Mouse (Mus musculus) effector memory CD4-positive, alpha-beta T cell, adult 5 months (primary cell): Measurements from ENCODE around the gene Rbck1. TPM values are rescaled to one million over a fixed set of nuclear protein-coding genes. Genes with fewer than 3 reads are reported as not detected.

Experiments used
- polyA plus RNA-seq: library from polyadenylated mRNA; unstranded; fragments of 100-300 nt; shearing (Covaris generic); gene quantifications from one replicate; pipeline ENCODE4 v1.2.1, GENCODE M21; 2017

Rbck1 gene
- 247 TPM for polyA plus RNA-seq

DNA sequence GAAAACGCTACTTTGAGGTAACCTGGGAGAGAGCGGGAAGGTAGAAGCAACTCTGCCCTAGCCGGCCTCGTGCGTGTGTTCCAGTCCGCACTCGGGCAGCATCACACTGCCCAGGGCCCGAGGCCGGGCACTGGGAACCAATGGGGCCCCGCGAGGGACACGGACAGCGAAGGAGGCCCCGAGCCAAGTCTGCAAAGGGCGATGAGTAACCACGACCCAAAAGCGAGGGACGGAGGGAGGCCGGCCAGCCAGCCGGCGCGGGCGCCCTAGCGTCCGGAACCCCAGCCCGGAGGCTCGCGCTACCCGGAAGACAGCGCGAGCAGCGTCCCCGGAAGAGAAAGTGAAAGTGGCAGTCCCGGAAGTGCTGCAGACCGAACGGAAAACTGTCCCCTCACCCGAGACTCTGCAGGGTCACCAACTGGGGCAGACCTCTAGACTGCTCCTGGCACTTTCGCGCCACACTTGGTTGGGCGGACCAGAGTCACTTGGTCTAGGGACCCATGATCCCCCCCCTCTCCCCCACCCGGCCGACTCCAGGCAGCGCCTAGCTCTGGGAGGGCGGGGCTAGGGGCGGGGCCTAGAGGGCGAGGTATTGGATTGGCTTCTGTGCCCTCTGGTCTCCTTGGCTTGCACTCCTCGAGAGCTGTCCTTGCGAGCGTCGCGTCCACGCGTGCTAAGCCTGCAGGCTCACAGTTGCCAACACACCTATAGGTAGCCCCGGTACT is at the start of gene Rbck1:
Rbck1 (minus strand) TSS at position 553 of the 725 bp plus-strand sequence.

DNA sequence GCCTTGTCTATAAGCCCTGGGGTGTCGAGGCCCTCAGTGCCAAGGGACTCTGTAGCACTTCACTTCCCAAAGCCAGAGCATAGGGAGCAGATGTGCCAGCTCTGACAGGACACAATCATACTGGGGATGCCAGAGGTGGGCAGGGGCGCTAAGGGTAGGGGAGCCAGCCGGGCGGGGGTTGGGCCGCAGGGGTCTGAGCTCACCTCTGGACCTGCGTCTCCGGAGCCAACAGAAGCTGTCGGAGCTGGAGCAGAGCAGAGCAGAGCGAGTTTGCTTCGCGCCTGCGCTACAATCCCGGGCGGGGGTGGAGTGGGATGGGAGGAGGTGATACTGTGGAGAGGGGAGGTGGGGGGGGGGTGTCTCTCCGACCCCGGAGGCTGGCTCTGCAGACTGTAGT is 43.9 kb upstream of the Rbck1 start, which contains the start of gene Nrsn2:
Nrsn2 (minus strand) TSS at position 294 of the 397 bp plus-strand sequence.

DNA sequence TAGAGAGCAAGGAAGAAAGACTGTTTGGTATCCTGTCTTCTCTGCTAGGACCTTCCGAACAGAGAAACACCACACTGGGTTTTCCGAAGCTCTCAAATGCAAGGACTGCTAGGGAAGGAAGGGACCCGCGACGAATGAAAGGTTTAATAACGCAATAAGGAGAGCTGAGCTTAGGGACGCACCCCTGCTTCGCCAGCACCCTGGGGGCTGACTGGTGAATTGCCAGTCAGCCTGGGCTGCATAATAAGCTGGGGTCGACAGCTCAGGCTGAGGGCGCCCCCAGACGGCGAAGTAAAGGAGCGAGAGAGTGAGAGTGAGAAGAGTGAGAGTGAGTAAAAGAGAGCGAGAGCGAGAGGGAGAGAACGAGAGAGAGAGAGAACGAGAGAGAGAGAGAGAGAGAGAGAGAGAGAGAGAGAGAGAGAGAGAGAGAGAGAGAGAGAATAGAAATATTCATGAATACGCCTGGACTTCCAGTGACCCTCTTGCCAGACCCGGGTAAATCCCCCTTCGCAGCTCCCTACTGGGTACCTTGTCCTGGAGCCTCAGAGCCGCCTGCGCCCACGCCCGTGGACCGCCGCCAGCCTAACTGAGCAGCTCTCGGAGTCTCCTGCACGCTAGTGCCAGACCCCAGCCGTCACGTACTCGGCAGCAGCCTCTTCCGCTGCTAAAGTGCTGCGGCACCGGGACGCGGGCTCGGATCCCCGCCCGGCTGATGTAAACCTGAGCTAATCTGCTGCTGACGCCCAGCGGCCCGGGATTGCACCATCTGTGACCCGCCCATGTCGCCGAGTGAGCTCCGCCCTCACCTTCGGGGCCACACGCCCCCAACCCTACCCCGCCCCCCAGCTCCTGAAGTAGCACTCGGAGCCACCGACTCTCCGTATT is 11.1 kb upstream of the Rbck1 start, which contains the start of gene Trib3:
Trib3 (minus strand) TSS at position 704 of the 885 bp plus-strand sequence.

DNA sequence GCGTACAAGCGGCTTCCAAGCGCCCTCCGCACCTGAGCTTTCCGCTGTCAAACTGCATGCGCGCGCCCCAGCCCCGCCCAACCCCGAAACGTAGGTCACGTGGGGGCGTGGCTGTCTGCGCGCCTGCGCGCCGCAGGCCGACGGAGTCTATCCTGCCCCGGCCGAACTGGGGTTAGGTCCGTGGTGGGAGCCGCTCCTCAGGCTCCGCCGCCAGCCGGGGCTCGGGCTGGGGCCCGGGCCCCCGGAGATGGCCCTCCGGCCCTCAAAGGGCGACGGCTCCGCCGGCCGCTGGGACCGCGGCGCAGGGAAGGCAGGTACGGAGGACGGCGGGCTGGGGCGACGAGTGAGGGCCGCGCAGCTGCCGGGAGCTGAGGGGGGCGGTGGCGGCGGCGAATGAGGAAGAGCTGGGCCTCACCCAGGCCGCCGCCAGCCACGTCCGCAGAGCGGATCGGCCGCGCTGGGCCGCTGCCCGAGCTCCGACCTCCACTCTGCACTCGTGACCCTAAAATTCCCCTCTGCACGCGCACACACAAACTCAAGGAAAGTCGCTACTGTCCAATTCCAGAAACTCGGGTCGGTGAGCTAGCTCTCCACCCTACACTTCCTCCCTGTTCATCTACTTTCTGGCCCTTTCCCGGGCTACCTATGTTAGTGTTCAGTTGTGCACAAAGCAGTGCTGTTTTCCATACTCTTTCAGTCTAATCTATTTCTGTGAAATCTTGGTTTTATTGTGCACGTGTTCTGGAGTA is 38.6 kb downstream of the Rbck1 start, which contains the start of gene Tbc1d20:
Tbc1d20 (plus strand) TSS at position 102 of the 749 bp plus-strand sequence.

Other genes starting within 250 kb of the Rbck1 start
- gene Srxn1, start 227.1 kb downstream of the Rbck1 start, polyA plus RNA-seq, result 5.1 TPM
- not detected for gene Tcf15, start 189.1 kb downstream of the Rbck1 start, polyA plus RNA-seq
- 41.7 TPM for gene Csnk2a1, start 105.8 kb downstream of the Rbck1 start, polyA plus RNA-seq
- gene Tbc1d20, start 38.8 kb downstream of the Rbck1 start, polyA plus RNA-seq, result 62.9 TPM
- gene Trib3, start 11.4 kb upstream of the Rbck1 start, polyA plus RNA-seq, result 4.6 TPM
- gene Nrsn2, start 44.0 kb upstream of the Rbck1 start, polyA plus RNA-seq, result not detected
- gene Sox12, start 65.4 kb upstream of the Rbck1 start, polyA plus RNA-seq, result 0.20 TPM
- gene Zcchc3, start 82.4 kb upstream of the Rbck1 start, polyA plus RNA-seq, result 0.67 TPM
- not detected for gene 6820408C15Rik, start 82.9 kb upstream of the Rbck1 start, polyA plus RNA-seq
- gene Defb23, start 132.0 kb upstream of the Rbck1 start, polyA plus RNA-seq, result not detected
- gene Defb20, start 144.4 kb upstream of the Rbck1 start, polyA plus RNA-seq, result not detected
- gene Defb22, start 157.5 kb upstream of the Rbck1 start, polyA plus RNA-seq, result not detected
- not detected for gene Defb26, start 179.0 kb upstream of the Rbck1 start, polyA plus RNA-seq
- not detected for gene Defb28, start 185.6 kb upstream of the Rbck1 start, polyA plus RNA-seq
- not detected for gene Defb29, start 207.4 kb upstream of the Rbck1 start, polyA plus RNA-seq
- gene Gm17416, start 236.7 kb upstream of the Rbck1 start, polyA plus RNA-seq, result not detected
- not detected for gene Defb21, start 240.1 kb upstream of the Rbck1 start, polyA plus RNA-seq
- not detected for gene Defb19, start 247.7 kb upstream of the Rbck1 start, polyA plus RNA-seq